Mouse (Mus musculus) urinary bladder, postnatal 10 days (tissue): ENCODE measurements around the gene Pak4.
"Not testable (repeated sequence)": the region's sequence is repeated elsewhere in the genome, so short reads cannot be mapped to it uniquely, and the experiment has no call there.

Source experiments
- DNase-seq: peaks from one replicate; pipeline ENCODE4 v3.0.0; 2022; ENCODE audit warnings: low spot score

The Pak4 gene

GRCm38 (mm10) chr7:28597642-28598446 lies at the start of gene Pak4, which contains the start of gene Samd4b:
Pak4 (minus strand) TSS chr7:28598185.
Samd4b (minus strand) TSS chr7:28598144.
- peak; percentile 99 for DNase-seq

GRCm38 (mm10) chr7:28647016-28647415 lies 49.0 kb upstream of the Pak4 start:
- no peak for DNase-seq

- no peak for DNase-seq
Observed at GRCm38 (mm10) chr7:28645947-28646475, 48.0 kb upstream of the Pak4 start.

DNA sequence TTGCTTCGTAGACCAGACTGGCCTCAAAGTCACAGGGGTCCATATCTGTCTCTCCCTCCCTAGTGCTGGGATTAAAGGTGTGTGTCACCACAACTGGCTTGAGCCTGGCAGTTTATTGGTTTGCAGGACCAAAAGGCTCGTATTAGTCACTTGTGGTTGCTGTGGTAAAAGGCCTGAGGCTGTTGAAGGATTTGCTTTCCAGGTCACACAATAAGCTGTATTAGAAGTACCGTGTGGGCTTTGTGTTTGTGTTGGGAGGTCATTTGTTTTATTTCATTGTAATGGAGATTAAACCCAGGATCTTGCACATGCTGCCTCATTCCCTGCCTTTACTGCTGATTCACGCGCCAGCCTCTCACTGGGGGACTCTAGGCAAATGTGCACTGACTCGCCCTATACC lies 47.4 kb upstream of the Pak4 start:
- DNase-seq: no peak

- no peak for DNase-seq
Observed at GRCm38 (mm10) chr7:28641546-28641945, 43.6 kb upstream of the Pak4 start.

DNA sequence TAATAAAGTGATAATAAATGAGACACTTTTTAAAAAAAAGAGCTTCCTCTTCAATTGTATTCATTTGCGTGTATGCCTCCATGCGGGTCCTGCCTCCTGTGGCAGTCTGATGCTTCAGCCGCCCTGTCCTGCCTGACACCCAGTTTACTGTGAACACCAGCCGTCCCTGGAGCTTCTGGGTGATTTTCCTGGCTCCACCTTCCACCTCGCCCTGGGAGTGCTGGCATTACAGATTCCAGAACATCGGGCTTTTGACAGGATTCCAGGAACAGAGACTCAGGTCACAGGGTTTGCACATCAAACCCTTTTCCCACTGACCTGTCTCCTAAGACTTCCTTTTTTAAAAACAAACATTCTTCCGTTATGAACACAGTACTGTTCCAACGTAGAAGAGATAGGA lies 39.5 kb upstream of the Pak4 start:
- no peak for DNase-seq

DNA sequence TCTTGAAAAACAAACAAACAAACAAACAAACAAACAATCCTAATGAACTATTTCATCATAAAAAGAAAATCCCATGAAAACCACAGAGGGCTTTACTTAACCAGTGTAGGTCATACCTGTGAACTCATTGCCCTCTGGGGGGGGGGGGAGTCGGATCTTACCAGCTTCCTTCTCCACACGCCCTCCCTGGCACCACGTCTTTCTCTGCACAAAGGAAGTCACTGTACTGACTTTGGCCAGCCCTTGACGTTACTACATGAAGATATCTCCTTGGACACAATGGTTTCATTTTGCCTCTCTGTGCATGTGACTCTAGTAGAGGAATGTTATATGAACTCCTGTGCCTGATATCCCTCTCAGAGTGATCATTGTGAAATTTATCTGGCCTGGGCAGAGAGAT lies 36.1 kb upstream of the Pak4 start:
- DNase-seq: no peak

GRCm38 (mm10) chr7:28631073-28631472 lies 33.1 kb upstream of the Pak4 start, which contains the start of gene Acp7:
Acp7 (minus strand) TSS chr7:28631332.
- DNase-seq: no peak

DNA sequence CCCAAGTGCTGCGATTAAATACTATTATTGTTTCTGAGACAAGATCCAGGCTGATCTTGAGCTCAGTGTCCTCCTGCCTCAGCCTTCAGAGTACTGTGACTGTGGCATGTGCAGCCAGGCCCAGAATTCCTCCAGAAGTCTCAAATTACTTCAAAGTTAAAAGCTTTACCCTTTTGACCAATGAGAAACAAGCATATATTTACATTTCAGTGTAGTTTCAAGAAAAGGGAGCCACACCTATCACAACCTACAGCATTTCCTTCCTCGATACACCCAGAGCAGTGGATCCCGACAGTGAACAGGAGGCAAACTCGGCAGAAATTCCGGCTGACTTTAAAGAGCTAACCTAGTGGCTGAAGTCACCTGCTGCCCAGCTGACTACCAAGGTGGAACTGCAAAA lies 26.8 kb upstream of the Pak4 start:
- no peak for DNase-seq

GRCm38 (mm10) chr7:28619098-28619715 lies 21.2 kb upstream of the Pak4 start:
- DNase-seq: no peak

GRCm38 (mm10) chr7:28605951-28606350 lies 8.0 kb upstream of the Pak4 start:
- DNase-seq: no peak

DNA sequence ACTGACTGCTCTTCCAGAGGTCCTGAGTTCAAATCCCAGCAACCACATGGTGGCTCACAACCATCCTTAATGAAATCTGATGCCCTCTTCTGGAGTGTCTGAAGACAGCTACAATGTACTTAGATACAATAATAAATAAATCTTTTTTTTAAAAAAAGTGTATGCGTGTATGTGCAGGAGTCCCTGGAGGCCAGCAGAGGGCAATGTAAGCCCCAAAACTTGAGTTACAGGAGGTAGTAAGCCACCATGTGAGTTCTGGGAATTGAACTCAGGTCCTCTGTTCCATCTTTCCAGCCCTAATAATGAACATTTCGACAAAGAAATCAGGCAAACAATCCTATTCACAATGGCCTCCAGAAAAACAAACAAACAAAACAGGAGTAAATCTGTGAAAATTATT lies 5.8 kb upstream of the Pak4 start:
- DNase-seq: not testable (repeated sequence)

DNA sequence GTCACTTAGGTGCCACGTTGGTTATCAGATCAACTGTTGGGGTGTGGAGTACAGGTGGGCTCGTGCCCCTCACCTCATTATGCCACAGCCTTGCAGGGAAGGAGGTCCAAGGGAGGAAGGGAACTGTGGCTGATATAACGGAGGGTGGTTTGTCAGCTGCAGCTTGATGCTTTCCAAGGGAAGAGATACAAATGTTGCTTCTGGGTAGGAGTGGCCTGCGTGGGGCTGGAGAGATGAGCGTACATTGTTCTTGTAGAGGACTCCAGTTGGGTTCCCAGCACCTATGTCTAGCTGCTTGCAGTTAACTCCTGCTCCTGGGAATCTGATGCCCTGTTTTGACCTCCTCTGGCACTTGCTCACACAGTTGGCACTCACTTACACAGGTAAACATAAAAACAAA lies 5.2 kb upstream of the Pak4 start:
- no peak for DNase-seq

DNA sequence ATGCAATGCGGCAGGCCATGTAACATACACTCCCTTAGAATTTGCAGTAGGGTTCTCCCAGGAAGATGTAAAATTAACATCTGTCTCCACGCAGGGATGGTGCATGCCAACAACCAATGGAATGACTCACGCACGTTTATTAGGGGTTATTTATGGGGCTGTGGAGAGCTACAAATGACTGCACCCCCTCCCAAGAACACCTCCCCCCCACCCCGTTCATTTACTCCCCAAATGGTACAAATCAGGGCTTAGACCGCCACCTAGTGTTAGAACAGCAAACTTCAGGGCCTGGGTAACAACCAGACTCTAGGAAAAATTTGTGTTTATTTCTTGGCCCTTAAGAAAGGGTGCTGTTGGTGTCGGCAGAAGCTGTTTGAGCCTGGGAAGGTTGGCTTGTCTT lies 3.7 kb upstream of the Pak4 start:
- no peak for DNase-seq

DNA sequence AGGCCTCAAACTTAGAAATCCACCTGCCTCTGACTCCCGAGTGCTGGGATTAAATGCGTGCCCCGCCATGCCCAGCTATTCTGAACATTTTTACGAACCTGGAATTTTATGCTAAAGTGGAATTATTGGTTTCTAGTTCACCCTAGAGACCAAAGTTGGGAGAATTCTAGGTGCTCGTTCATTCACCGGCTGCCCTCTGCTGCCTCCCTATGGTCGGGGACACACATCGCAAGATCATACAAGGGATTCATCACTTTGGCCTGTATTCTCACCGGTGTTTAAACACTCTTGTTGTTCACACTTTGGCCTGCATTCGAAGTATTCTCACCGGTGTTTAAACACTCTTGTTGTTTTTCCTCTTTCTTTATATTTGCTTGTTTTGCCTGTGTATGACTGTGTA lies 3.0 kb upstream of the Pak4 start:
- DNase-seq: peak; percentile 47

GRCm38 (mm10) chr7:28598951-28599350 lies 966 bp upstream of the Pak4 start:
- no peak for DNase-seq

GRCm38 (mm10) chr7:28597277-28597570 lies 761 bp downstream of the Pak4 start:
- DNase-seq: no peak

DNA sequence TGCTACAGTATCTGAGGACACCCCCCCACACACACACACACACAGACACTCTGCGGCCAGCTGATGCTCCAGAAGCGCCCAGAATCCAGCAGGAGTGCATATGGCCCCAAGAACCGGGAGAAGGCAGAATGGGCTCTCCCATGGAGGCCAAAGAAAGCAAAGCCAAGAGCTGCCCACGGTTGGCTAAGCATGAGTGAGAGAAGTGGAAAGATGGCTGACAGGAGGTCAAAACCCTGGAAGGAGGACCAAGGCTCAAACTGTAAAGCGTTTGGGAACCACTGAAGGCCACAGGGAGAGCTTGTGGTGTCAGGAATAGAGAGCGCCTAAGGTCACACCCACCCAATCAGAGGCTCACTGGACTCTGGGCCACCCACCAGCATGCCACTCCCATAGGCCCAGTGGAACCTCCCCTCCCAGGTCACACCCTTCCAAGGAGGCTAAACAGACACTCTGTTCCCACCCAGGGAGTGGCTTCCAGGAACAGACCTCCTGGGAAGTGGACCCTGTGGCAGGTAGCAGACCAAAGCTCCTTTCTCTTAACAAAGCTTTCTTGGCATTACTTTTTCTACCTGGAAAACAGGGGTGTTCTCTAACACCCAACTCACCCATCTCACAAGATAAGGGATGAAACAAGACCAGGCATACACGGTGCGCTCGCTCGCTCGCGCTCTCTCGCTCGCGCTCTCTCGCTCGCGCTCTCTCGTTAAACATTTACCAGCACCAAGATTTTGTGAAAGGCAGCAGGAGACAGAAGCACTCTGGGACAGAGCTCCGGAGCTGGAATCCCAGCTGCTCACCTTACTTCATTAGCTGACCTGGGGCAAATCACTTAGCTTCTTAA lies 1.3 kb downstream of the Pak4 start:
- no peak for DNase-seq

GRCm38 (mm10) chr7:28595751-28596435 lies 2.1 kb downstream of the Pak4 start:
- DNase-seq: no peak

- no peak for DNase-seq
Observed at GRCm38 (mm10) chr7:28593206-28594111, 4.5 kb downstream of the Pak4 start.

DNA sequence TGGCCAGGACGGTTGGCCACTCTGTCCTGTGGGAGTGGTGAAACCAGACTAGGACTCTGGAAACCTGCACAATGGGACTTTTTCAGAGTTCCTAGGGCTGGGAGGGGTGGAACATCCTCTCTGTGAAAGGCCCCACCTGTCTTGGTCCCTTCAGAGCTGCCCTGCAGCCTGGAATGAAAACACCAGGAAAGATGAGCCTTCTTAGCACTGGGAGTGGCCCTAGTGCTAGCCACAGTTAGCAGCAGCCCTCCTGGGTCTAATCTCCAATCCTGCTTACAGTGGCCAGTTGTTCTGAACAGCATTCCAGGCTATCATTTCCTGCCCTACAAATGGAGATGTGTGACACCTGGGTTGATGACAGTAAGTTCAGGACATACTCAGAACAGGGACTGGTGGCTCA lies 6.1 kb downstream of the Pak4 start:
- no peak for DNase-seq
